Mouse (Mus musculus) kidney, embryonic 15.5 days (tissue): ENCODE measurements around the gene Flcn. TPM values are rescaled to one million over a fixed set of nuclear protein-coding genes. Genes with fewer than 3 reads are reported as not detected.
"Not testable (repeated sequence)": the region's sequence is repeated elsewhere in the genome, so short reads cannot be mapped to it uniquely, and the experiment has no call there.

Experiments
- ATAC-seq: fragments of 200-750 bp; cut with Nextera tagmentation; replicated peaks from 2 replicates; pipeline ENCODE4 v1.8.0; 2017; ENCODE audit warnings: moderate TSS enrichment; ENCODE audit not compliant: low FRiP score
- H3K27ac ChIP-seq: fragments of 300-500 bp; sonication (generic); 2 replicates; pipeline ENCODE4 v1.5.1; 2015; ENCODE audit warnings: mild to moderate bottlenecking, inconsistent platforms
- H3K27me3 ChIP-seq: fragments of 300-500 bp; sonication (generic); 2 replicates; pipeline ENCODE4 v1.6.1; 2015; ENCODE audit warnings: inconsistent platforms
- H3K36me3 ChIP-seq: fragments of 300-500 bp; sonication (generic); 2 replicates; pipeline ENCODE4 v1.6.1; 2015; ENCODE audit warnings: inconsistent platforms
- H3K4me1 ChIP-seq: fragments of 300-500 bp; sonication (generic); 2 replicates; pipeline ENCODE4 v1.6.1; 2015; ENCODE audit warnings: inconsistent platforms
- H3K4me2 ChIP-seq: fragments of 300-500 bp; sonication (generic); 2 replicates; pipeline ENCODE4 v1.6.1; 2015; ENCODE audit warnings: moderate library complexity, mild to moderate bottlenecking, inconsistent platforms
- H3K4me3 ChIP-seq: fragments of 300-500 bp; sonication (generic); replicated peaks from 2 replicates; pipeline ENCODE4 v1.5.1; 2015; ENCODE audit warnings: mild to moderate bottlenecking, inconsistent platforms
- H3K9ac ChIP-seq: fragments of 300-500 bp; sonication (generic); 2 replicates; pipeline ENCODE4 v1.6.1; 2015; ENCODE audit warnings: mild to moderate bottlenecking, inconsistent platforms
- H3K9me3 ChIP-seq: fragments of 300-500 bp; sonication (generic); replicated peaks from 2 replicates; pipeline ENCODE4 v1.6.1; 2016; ENCODE audit warnings: inconsistent platforms
- WGBS: fragments of 180-500 bp; shearing (Covaris S2); methylation state at CpG from one replicate; pipeline ENCODE4 v1.1.7; 2015; ENCODE audit warnings: mixed read lengths; 5-methylcytosine and 5-hydroxymethylcytosine counted together
- polyA plus RNA-seq: library from polyadenylated mRNA; unstranded; fragments of >200 nt; fragmentation: Nextera tagmentation; extraction: Ambion mirVana; gene quantifications from 2 replicates; pipeline ENCODE4 v1.2.1, GENCODE M21; 2015

Gene Flcn
- polyA plus RNA-seq, result 32.1 and 32.6 TPM in 2 replicates

GRCm38 (mm10) chr11:59809670-59810474 is at the start of gene Flcn:
Flcn (minus strand) TSS chr11:59810016.
- peak within 1 kb of the TSS; percentile 90 for H3K4me3 ChIP-seq
- peak within 1 kb of the TSS; percentile 99 for H3K27ac ChIP-seq
- no peaks in the 10 kb centered on the region for H3K27me3 ChIP-seq
- H3K36me3 ChIP-seq, result peaks cover 29% of the 10 kb centered on the region
- peak within 1 kb of the TSS; percentile 90 for H3K9ac ChIP-seq
- WGBS, result under 1% methylated on average over 52 of the region's 52 CpGs
- peak within 1 kb of the TSS; percentile 89 for H3K4me2 ChIP-seq
- ATAC-seq, result peak; percentile 93
- peaks cover 17% of the 10 kb centered on the region for H3K4me1 ChIP-seq
- H3K9me3 ChIP-seq, result no peaks in the 10 kb centered on the region

DNA sequence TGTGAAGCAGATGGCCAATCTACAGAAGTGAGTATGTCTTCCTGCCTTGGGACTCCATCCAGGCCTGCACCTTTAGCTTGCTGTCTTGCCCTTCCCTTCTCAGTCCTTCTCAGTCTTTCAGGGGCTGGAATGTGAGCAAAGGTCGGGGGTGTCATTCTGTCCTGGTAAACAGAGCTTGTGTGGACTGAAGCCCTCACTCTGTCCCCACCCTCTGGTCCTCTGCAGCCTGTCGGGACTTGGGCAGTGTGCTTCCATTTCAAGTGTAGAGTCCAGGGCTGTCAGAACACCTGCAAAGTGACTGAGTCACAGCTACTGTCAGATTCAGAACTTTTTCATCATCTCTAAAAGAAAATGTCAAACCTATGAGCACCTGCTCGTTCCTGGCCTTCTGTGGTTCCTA is 43.0 kb upstream of the Flcn start:
- peaks cover 15% of the 10 kb centered on the region for H3K4me1 ChIP-seq
- peaks cover 24% of the 10 kb centered on the region; the same call in 1 of the 2 replicates for H3K36me3 ChIP-seq
- H3K9me3 ChIP-seq, result no peaks in the 10 kb centered on the region
- H3K9ac ChIP-seq, result no peak overlapping the region
- H3K27ac ChIP-seq, result no peak overlapping the region
- H3K4me3 ChIP-seq, result no peak overlapping the region
- H3K27me3 ChIP-seq, result no peaks in the 10 kb centered on the region
- 85% methylated on average over 3 of the region's 3 CpGs for WGBS
- H3K4me2 ChIP-seq, result no peak overlapping the region
- ATAC-seq, result no peak

DNA sequence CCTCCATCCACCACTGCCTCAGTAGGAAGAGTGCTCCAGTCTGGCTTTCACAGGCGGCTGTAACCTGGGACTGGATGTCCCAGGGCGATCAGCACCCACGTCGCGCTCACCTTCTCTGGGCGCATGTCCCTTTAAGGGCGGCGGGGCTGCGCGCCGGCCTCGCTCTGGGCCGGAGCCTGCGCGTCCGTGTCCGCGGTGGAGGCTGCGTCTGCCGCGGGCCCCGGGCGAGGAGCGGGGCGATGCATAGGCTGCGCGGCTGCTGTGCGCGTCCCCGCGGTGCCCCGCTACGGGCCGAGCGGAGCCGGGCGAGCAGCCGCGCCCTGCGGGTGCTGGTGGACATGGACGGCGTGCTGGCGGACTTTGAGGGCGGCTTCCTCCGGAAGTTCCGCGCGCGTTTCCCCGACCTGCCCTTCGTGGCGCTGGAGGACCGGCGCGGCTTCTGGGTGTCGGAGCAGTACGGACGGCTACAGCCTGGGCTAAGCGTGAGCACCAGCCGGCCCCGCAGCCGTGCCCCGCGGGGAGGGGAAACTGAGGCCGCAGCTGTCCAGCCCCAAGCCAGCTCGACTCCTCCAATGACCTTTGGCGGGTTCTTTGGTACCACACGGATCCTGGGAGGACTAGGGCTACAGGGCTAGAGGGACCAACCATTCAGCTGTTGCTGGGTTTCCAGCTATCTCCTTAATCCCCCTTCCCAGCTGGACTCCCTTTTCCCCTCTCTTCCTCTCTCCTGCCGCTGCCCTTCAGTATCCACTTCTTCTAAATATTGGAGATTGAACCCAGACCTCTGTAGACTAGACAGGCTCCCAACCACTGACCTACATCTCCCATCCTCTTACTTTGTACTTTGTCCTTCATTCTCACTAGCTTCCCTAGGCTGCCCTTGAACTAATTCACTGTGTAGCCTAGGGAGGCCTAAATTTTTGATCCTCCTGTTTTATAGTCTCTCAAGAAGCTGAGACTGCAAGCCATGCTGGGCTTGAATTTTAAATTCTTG is 38.4 kb upstream of the Flcn start:
- peak; percentile 91 for ATAC-seq
- peak overlapping the region; percentile 93 for H3K27ac ChIP-seq
- peak overlapping the region; percentile 90 for H3K9ac ChIP-seq
- no peaks in the 10 kb centered on the region for H3K9me3 ChIP-seq
- H3K4me1 ChIP-seq, result peaks cover 20% of the 10 kb centered on the region
- H3K4me3 ChIP-seq, result peak overlapping the region; percentile 87
- peaks cover 23% of the 10 kb centered on the region for H3K36me3 ChIP-seq
- H3K4me2 ChIP-seq, result peak overlapping the region; percentile 84
- no peaks in the 10 kb centered on the region for H3K27me3 ChIP-seq
- WGBS, result under 1% methylated on average over 69 of the region's 69 CpGs

DNA sequence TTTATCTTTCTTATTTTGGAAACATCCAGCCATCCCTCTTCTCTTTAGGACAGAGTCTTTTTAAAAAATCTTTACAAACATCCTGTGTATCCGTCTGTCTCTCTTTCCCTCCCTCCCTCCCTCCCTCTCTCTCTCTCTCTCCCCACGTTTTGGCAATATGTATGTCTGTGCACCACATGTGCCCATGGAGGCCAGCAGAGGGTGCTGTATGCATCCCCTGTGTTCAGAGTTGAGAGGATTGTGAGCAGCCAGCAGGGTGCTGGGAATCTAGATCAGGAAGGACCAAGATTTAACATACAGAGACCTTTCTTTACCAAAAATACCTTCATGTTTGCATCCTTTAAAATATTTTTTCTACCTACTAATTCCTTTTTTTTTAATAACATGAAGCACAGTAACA is 37.3 kb upstream of the Flcn start:
- Histone ChIP-seq H3K4me3 (peak overlapping the region; percentile 87; the same call in 1 of the 2 replicates), H3K9ac (no peak overlapping the region), H3K9me3 (no peaks in the 10 kb centered on the region), H3K27ac (no peak overlapping the region), H3K4me1 (peaks cover 20% of the 10 kb centered on the region), H3K36me3 (peaks cover 15% of the 10 kb centered on the region), H3K4me2 (peak overlapping the region; percentile 84), H3K27me3 (no peaks in the 10 kb centered on the region)
- 15% methylated on average over 2 of the region's 2 CpGs for WGBS
- ATAC-seq, result no peak

- Histone ChIP-seq H3K9ac (no peak overlapping the region), H3K9me3 (no peaks in the 10 kb centered on the region), H3K4me1 (peaks cover 20% of the 10 kb centered on the region), H3K36me3 (peaks cover 15% of the 10 kb centered on the region), H3K4me2 (no peak overlapping the region), H3K27ac (no peak overlapping the region), H3K4me3 (no peak overlapping the region), H3K27me3 (no peaks in the 10 kb centered on the region)
- WGBS, result 95% methylated on average over 11 of the region's 11 CpGs
- no peak for ATAC-seq
Measured at GRCm38 (mm10) chr11:59846311-59846710, 36.5 kb upstream of the Flcn start.

DNA sequence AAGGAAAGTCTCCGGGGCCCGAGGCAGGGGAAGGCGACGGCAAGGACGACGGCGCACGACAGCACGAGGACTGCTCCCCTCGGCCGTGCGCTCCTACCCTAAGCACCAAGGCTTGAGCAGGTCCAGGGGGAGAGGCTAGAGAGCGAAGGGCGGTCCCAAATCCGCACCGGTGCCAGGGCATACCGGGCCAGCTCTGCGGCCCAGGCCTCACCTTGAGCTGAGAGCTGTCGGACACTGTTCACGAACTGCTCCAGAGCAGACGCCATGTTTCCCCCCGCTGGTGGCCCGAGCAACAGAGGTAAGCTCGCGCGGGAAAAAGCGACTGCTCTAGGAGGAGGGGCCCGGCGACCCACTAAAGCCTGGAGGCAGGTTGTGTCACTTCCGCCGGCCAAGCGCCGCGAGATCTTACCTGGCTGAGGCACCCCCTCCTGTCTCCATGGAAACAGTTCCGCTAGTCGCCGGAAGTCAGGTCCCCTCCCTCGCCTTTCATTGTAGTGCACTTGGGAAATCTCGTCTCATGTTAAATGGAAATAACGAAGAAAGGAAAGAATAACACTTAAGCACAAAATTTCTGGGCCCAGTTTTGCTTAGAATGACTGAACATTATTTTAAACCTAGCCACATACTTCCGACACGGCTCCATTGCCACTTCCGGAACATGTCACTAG is 29.8 kb upstream of the Flcn start, which contains the start of gene Cops3:
Gene Cops3, minus strand, starts transcription at position 380 of the 668 bp plus-strand sequence.
- Histone ChIP-seq H3K4me1 (peaks cover 27% of the 10 kb centered on the region), H3K27me3 (no peaks in the 10 kb centered on the region), H3K9me3 (no peaks in the 10 kb centered on the region), H3K27ac (peak within 1 kb of the TSS; percentile 99), H3K4me2 (peak within 1 kb of the TSS; percentile 69), H3K4me3 (peak within 1 kb of the TSS; percentile 100), H3K9ac (peak within 1 kb of the TSS; percentile 96), H3K36me3 (peaks cover 32% of the 10 kb centered on the region)
- WGBS, result under 1% methylated on average over 43 of the region's 43 CpGs
- ATAC-seq, result peak; percentile 97

DNA sequence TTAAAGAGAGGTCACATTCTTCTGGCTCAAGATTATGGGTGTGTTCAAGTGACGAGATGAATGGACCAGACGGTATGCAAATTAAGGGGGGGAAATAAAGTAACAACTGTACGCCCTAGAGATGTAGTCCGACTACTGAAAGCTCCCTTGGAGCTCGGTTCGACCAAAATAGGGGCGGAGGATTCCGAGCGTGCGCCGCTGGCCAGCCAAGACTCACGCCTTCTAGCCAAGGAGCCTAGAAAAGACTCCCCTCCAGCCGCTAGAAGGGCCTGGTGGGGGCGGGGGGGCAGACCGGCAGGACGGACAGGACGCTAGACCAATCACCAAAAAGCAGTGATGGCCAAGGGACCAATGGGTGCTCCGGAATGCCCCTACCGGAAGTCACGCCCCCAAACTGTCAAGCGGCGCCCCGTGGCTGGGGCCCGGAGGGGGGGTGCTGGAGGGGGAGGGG is 29.2 kb upstream of the Flcn start, which contains the start of gene Nt5m:
Gene Nt5m, plus strand, starts transcription at position 440 of the 451 bp plus-strand sequence.
- ATAC-seq, result peak; percentile 98
- peak within 1 kb of the TSS; percentile 69 for H3K4me2 ChIP-seq
- H3K27me3 ChIP-seq, result no peaks in the 10 kb centered on the region
- peak within 1 kb of the TSS; percentile 99 for H3K27ac ChIP-seq
- peaks cover 35% of the 10 kb centered on the region for H3K36me3 ChIP-seq
- H3K9me3 ChIP-seq, result no peaks in the 10 kb centered on the region
- H3K4me3 ChIP-seq, result peak within 1 kb of the TSS; percentile 100
- WGBS, result under 1% methylated on average over 24 of the region's 24 CpGs
- peaks cover 27% of the 10 kb centered on the region for H3K4me1 ChIP-seq
- peak within 1 kb of the TSS; percentile 96 for H3K9ac ChIP-seq

DNA sequence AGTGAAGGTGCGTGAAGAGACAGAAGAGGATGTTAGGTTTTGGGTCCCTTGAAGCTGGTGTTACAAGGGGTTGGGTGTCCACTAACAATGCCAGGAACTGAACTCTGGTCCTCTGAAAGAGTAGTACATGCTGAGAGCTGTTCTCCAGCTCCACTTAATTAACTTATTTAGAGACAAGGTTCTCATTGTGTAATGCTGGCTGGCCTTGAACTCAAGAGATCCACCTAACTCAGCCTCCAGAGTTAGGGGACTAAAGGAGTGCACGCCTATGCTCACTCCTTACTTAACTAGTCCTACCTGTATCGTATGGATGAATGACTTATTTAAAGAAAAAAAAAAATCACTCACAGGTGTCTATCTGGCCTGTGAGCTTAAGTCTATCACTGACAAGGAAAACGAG is 28.6 kb upstream of the Flcn start:
- peak overlapping the region; percentile 69 for H3K4me2 ChIP-seq
- peaks cover 27% of the 10 kb centered on the region for H3K4me1 ChIP-seq
- no peaks in the 10 kb centered on the region for H3K9me3 ChIP-seq
- peaks cover 41% of the 10 kb centered on the region for H3K36me3 ChIP-seq
- ATAC-seq, result no peak
- H3K4me3 ChIP-seq, result peak overlapping the region; percentile 100
- no peak overlapping the region for H3K27ac ChIP-seq
- peak overlapping the region; percentile 96; the same call in 1 of the 2 replicates for H3K9ac ChIP-seq
- no peaks in the 10 kb centered on the region for H3K27me3 ChIP-seq
- WGBS, result 61% methylated on average over 4 of the region's 4 CpGs

DNA sequence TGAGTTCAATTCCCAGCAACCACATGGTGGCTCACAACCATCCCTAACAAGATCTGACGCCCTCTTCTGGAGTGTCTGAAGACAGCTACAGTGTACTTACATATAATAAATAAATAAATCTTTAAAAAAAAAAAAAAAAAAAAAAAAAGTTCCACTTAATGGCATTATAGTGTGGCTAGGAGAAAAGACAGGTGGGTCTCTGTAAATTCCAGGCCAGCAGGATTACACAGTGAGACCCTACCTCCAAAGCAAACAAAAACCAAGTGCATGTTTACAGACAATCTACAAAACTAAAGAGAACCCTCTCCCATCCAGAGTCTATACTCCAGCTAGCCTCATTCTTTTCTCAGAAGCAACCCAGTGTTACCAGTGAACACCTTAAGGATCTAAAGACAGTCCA is 28.0 kb upstream of the Flcn start:
- not testable (repeated sequence) for ATAC-seq, H3K9ac ChIP-seq, H3K27ac ChIP-seq, H3K27me3 ChIP-seq, H3K9me3 ChIP-seq
- Histone ChIP-seq H3K4me1 (peaks cover 27% of the 10 kb centered on the region), H3K4me3 (peak overlapping the region; percentile 100), H3K4me2 (peak overlapping the region; percentile 69), H3K36me3 (peaks cover 47% of the 10 kb centered on the region)
- no CpG with 5 or more reads among the region's 1 CpGs for WGBS

DNA sequence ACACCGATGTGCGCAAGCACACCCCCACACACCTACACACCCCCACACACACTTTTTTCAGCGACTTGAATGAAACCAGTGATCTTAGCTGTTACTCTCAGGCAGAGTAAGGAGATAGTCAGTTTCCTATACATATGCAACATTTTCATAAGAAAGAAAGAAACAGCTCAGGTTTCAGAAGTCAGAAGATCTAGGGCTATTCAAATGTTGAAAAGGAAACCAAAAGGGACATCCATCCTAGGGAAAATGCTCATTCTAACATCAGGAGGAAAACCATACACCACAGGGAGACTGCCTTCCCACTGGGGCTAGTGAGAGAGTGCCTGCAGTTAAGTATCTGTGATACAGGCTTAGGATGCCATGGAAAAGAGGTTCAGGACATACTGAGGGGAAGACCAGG is 11.8 kb upstream of the Flcn start:
- H3K27ac ChIP-seq, result no peak overlapping the region
- no peaks in the 10 kb centered on the region for H3K4me1 ChIP-seq
- peaks cover 99% of the 10 kb centered on the region for H3K36me3 ChIP-seq
- no peak overlapping the region for H3K4me3 ChIP-seq
- H3K9me3 ChIP-seq, result no peaks in the 10 kb centered on the region
- no peak overlapping the region for H3K9ac ChIP-seq
- no peak overlapping the region for H3K4me2 ChIP-seq
- H3K27me3 ChIP-seq, result no peaks in the 10 kb centered on the region
- no peak for ATAC-seq
- WGBS, result 93% methylated on average over 3 of the region's 3 CpGs

DNA sequence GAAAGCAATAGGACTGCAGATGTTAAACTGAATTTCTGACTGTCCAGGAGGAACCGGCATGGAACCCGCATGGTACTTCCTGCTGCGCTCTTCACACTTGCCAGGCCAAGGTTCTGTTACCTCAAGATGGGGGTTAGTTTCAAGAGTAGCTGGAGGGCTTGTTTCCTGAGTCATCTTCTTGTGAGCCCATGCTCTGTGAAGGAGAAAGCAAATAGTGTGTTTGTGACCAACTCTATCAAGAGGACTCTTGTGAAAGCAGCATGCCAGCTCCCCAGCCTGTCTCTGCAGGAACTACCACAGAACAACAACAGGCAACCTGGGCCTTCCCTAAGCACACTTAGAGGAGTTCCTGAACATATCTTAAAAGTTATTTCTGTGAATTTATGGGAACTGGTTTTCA is 8.1 kb upstream of the Flcn start:
- no peak for ATAC-seq
- H3K9me3 ChIP-seq, result no peaks in the 10 kb centered on the region
- H3K27me3 ChIP-seq, result no peaks in the 10 kb centered on the region
- H3K36me3 ChIP-seq, result peaks cover 71% of the 10 kb centered on the region
- 95% methylated on average over 3 of the region's 3 CpGs for WGBS
- H3K4me2 ChIP-seq, result no peak overlapping the region
- no peaks in the 10 kb centered on the region for H3K4me1 ChIP-seq
- no peak overlapping the region for H3K4me3 ChIP-seq
- no peak overlapping the region for H3K9ac ChIP-seq
- no peak overlapping the region for H3K27ac ChIP-seq
